Mouse (Mus musculus) forebrain, embryonic 10.5 days (tissue): ENCODE data around the gene Gria2. TPM values are rescaled to one million over a fixed set of nuclear protein-coding genes. Genes with fewer than 3 reads are reported as not detected.

ENCODE experiments used
- DNase-seq: peaks from one replicate; pipeline ENCODE4 v3.0.0-alpha.2; 2017; ENCODE audit warnings: low spot score; ENCODE audit errors: extremely low spot score
- H3K27ac ChIP-seq: fragments of 300-500 bp; sonication (generic); 2 replicates; pipeline ENCODE4 v1.5.1; 2016; ENCODE audit warnings: mild to moderate bottlenecking
- H3K27me3 ChIP-seq: fragments of 300-500 bp; sonication (generic); 2 replicates; pipeline ENCODE4 v1.6.1; 2016; ENCODE audit warnings: mild to moderate bottlenecking; ENCODE audit not compliant: poor library complexity, severe bottlenecking
- H3K36me3 ChIP-seq: fragments of 300-500 bp; sonication (generic); replicated peaks from 2 replicates; pipeline ENCODE4 v1.6.1; 2016; ENCODE audit warnings: mild to moderate bottlenecking, moderate library complexity
- H3K4me1 ChIP-seq: fragments of 300-500 bp; sonication (generic); 2 replicates; pipeline ENCODE4 v1.6.1; 2016
- H3K4me3 ChIP-seq: fragments of 300-500 bp; sonication (generic); 2 replicates; pipeline ENCODE4 v1.5.1; 2016; ENCODE audit warnings: mild to moderate bottlenecking, moderate library complexity
- H3K9me3 ChIP-seq: fragments of 300-500 bp; sonication (generic); 2 replicates; pipeline ENCODE4 v1.6.1; 2016; ENCODE audit warnings: mild to moderate bottlenecking, moderate library complexity
- WGBS: fragments of 180-500 bp; shearing (Covaris S2); methylation state at CpG from one replicate; pipeline ENCODE4 v1.1.7; 2016; 5-methylcytosine and 5-hydroxymethylcytosine counted together
- polyA plus RNA-seq: library from polyadenylated mRNA; unstranded; fragments of >200 nt; fragmentation: Nextera tagmentation; extraction: Ambion mirVana; gene quantifications from 2 replicates; pipeline ENCODE4 v1.2.1, GENCODE M21; 2016

The Gria2 gene
- polyA plus RNA-seq, 1 experiment from 2014 or later, result 1.8 TPM

DNA sequence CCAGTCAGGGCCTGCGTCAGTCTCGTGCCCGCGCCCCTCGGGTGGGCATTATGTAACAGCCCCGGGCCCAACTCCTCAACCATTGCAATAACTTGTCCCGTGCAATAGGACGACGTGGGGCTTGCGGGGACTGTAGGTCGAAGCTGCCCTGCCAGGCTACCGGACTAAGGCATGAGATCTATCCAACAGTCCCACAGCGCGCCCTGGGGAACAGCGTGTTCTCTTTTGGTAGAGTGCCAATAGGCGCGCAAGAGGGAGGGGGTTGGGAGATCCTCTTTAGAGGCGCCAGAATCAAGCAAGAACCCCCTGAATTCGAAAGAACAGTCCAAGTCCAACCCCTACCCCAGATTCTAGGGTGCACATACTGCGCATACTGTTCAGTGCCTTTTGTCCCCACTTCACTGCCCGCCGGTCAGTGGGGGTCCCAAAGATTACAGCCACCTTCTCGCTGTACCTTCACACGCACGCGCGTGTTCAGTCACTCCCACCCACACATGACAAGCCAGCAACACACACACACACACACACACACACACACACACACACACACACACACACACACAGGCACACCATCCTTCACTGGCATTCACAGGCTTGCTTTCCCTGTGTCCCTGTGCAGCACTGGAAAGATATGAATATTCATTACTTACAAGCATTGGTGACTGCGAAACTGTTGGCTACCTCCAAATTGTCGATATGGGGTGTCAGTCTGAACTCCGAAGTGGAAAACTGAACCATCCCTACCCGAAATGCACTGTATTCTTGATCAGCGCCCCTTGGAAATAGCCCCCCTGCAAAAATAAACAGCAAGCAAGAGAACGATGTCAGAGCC, 1.4 kb downstream of the Gria2 start:
- H3K4me3 ChIP-seq, result peak overlapping the region; percentile 59

DNA sequence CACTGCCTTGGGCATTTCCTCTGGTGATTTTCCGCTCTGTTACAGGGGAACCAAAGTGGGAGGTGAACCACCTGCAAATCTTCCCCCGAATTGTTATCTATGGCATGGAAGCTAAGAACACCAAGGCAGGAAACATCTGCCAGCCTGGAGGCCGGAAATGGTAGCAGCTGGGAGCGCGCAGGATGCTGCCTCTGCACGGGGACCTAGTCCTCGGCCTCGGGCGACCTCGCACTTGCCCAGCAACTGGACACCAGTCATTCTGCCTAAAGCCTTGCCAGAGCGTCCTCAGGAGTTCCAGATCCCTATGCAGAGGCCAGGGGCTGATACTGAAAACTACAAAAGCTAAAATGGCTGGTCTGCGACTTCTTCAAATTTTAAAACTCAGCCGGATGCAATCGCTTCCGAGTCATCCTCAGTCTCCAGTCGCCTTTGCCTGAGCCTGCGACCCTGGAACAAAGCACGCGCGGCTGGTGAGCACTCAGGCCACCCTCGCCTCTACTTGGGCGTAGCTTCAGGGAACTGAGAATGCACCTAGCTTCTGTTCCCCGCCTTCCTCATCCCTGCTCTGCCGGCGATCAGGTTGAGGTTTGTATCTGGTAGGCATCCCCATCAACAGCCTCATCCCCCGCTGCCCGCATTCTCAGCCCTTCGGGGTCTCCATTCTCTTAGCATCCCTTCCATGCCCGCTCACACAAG, 2.2 kb downstream of the Gria2 start:
- peak; percentile 49 for DNase-seq
- H3K27me3 ChIP-seq, result peaks cover 53% of the 10 kb centered on the region
- H3K4me1 ChIP-seq, result peaks cover 34% of the 10 kb centered on the region
- peak overlapping the region; percentile 59 for H3K27ac ChIP-seq
- peak overlapping the region; percentile 59 for H3K4me3 ChIP-seq
- H3K9me3 ChIP-seq, result no peaks in the 10 kb centered on the region
- no peaks in the 10 kb centered on the region for H3K36me3 ChIP-seq
- 2% methylated on average over 29 of the region's 29 CpGs for WGBS

More for the DNA sequence above, 1.4 kb downstream of the Gria2 start:
- H3K4me1 ChIP-seq, result peaks cover 34% of the 10 kb centered on the region
- DNase-seq, result peak; percentile 14
- H3K36me3 ChIP-seq, result no peaks in the 10 kb centered on the region
- no peaks in the 10 kb centered on the region for H3K9me3 ChIP-seq
- H3K27ac ChIP-seq, result peak overlapping the region; percentile 59
- peaks cover 53% of the 10 kb centered on the region for H3K27me3 ChIP-seq
- WGBS, result 9% methylated on average over 33 of the region's 33 CpGs

GRCm38 (mm10) chr3:80797935-80798334, 4.7 kb downstream of the Gria2 start:
- Histone ChIP-seq H3K36me3 (no peaks in the 10 kb centered on the region), H3K9me3 (no peaks in the 10 kb centered on the region), H3K27me3 (peaks cover 47% of the 10 kb centered on the region), H3K4me3 (no peak overlapping the region), H3K27ac (no peak overlapping the region), H3K4me1 (peaks cover 30% of the 10 kb centered on the region)
- WGBS, result 70% methylated on average over 1 of the region's 1 CpGs
- no peak for DNase-seq

GRCm38 (mm10) chr3:80796764-80797163, 5.9 kb downstream of the Gria2 start:
- Histone ChIP-seq H3K4me3 (no peak overlapping the region), H3K9me3 (no peaks in the 10 kb centered on the region), H3K4me1 (peaks cover 19% of the 10 kb centered on the region), H3K27me3 (peaks cover 35% of the 10 kb centered on the region), H3K27ac (no peak overlapping the region), H3K36me3 (no peaks in the 10 kb centered on the region)
- no peak for DNase-seq

DNA sequence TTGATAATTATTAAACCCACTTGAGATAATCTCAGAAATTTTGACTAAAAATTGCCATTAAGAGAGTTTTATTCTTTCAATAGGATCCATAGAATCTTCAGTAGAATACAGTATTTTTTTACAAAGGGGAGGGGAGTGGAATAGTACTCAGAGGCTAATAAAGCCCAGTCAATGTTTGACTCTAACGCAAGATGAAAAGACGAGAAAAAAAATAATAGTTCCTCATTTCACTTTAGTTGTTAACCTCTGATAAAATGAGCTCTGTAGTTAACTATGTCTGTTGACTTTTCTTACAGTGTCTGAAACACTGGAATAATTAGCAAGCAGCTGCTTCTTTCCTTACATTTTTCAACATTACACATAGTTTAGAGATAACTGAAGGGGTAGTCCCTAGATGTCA, 7.4 kb downstream of the Gria2 start:
- peaks cover 20% of the 10 kb centered on the region for H3K27me3 ChIP-seq
- H3K27ac ChIP-seq, result no peak overlapping the region
- H3K36me3 ChIP-seq, result no peaks in the 10 kb centered on the region
- peaks cover 4% of the 10 kb centered on the region for H3K4me1 ChIP-seq
- H3K9me3 ChIP-seq, result no peaks in the 10 kb centered on the region
- no peak overlapping the region for H3K4me3 ChIP-seq
- DNase-seq, result no peak
- WGBS, result 94% methylated on average over 2 of the region's 2 CpGs

GRCm38 (mm10) chr3:80787116-80787744, 15.4 kb downstream of the Gria2 start:
- no peaks in the 10 kb centered on the region for H3K27me3 ChIP-seq
- WGBS, result 93% methylated on average over 3 of the region's 3 CpGs
- no peaks in the 10 kb centered on the region for H3K36me3 ChIP-seq
- no peak overlapping the region for H3K27ac ChIP-seq
- DNase-seq, result no peak
- H3K9me3 ChIP-seq, result no peaks in the 10 kb centered on the region
- H3K4me3 ChIP-seq, result no peak overlapping the region
- H3K4me1 ChIP-seq, result no peaks in the 10 kb centered on the region

DNA sequence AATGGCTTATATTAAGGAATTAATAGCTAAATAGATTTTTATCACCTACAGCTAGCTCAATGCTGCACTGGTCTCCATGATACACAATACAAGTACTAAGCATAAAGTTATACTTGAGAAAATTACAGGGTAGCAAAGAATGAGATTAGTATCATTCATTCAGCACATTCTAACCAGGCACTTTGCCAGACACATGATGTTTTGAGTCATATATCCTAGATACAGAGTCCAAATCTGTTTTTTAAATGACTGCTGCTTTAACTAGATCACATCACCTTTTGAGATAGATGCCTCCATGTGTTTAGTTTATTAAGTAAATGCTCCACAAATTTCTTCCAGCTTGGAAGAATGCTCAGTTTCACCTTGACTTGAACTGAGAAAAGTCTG, 21.5 kb downstream of the Gria2 start:
- no peaks in the 10 kb centered on the region for H3K4me1 ChIP-seq

DNA sequence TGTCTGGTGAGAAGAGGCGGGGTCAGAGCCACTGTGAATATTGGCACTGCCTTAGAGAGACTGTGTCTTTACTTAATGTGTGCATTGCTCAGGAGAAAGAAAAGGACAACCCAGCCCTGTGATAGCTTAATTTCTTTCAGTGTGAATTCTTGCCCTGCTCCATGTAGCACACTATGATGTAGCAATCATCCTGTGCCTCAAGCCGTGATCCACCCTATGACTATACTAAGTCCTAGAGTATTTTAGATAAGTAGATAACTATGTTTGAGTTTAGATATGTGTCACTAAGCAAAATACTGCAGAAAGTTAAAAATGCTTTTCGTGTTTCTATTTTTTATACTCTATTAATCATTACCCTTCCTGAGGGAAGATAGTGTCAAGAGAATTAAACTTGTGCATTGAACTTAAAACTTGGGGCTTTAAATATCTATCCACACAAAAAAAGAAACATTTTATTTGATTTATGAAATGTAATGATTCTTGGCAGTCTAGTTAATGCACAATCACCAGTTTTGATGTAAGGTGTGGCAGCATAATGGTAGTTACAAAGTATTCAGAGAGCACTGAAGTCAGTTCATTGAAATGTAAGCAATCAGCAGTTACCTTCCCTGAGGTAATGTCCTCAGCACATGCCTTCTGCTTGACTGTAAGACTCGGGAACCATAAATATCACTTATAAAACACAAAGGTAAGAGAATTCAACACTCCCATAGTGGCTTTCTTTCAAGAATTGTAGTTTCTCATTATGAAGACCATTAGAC, 22.1 kb downstream of the Gria2 start:
- no peaks in the 10 kb centered on the region for H3K4me1 ChIP-seq
- no peak overlapping the region for H3K27ac ChIP-seq
- H3K4me3 ChIP-seq, result no peak overlapping the region
- no peaks in the 10 kb centered on the region for H3K36me3 ChIP-seq
- no peak for DNase-seq
- H3K9me3 ChIP-seq, result no peaks in the 10 kb centered on the region
- 87% methylated on average over 4 of the region's 4 CpGs for WGBS
- H3K27me3 ChIP-seq, result no peaks in the 10 kb centered on the region

More for the DNA sequence above, 21.5 kb downstream of the Gria2 start:
- no peak for DNase-seq
- H3K9me3 ChIP-seq, result no peaks in the 10 kb centered on the region
- H3K27me3 ChIP-seq, result no peaks in the 10 kb centered on the region
- H3K36me3 ChIP-seq, result no peaks in the 10 kb centered on the region
- H3K4me3 ChIP-seq, result no peak overlapping the region
- H3K27ac ChIP-seq, result no peak overlapping the region

- Histone ChIP-seq H3K27ac (no peak overlapping the region), H3K9me3 (no peaks in the 10 kb centered on the region), H3K36me3 (no peaks in the 10 kb centered on the region), H3K4me1 (no peaks in the 10 kb centered on the region), H3K4me3 (no peak overlapping the region), H3K27me3 (no peaks in the 10 kb centered on the region)
- DNase-seq, result no peak
- 80% methylated on average over 2 of the region's 2 CpGs for WGBS
These were observed 26.0 kb downstream of the Gria2 start for GRCm38 (mm10) chr3:80776628-80777027.

DNA sequence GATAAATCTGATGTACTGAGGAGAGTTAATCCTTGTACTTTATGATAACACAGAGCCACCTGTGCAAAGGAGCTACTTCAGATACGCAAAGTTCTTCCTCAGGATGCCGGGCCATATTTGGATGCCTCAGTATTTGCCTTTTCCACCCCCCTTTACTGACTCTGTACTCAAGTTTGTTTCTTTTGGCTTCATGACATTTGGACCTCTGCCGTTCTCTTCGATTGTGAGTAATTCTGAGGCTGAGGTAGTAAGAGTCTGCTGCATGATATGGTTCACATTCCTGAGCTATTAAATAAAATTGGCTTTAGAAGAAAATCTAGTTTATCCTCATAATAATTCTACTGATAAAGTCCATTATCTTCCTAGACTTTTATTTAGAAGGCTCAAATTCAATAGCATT, 26.7 kb downstream of the Gria2 start:
- no peaks in the 10 kb centered on the region for H3K9me3 ChIP-seq
- H3K27ac ChIP-seq, result no peak overlapping the region
- 90% methylated on average over 4 of the region's 4 CpGs for WGBS
- no peaks in the 10 kb centered on the region for H3K36me3 ChIP-seq
- no peak for DNase-seq
- no peak overlapping the region for H3K4me3 ChIP-seq
- no peaks in the 10 kb centered on the region for H3K27me3 ChIP-seq
- no peaks in the 10 kb centered on the region for H3K4me1 ChIP-seq

GRCm38 (mm10) chr3:80774005-80774764, 28.4 kb downstream of the Gria2 start:
- Histone ChIP-seq H3K4me3 (no peak overlapping the region), H3K27me3 (no peaks in the 10 kb centered on the region), H3K27ac (no peak overlapping the region), H3K9me3 (no peaks in the 10 kb centered on the region), H3K4me1 (no peaks in the 10 kb centered on the region), H3K36me3 (no peaks in the 10 kb centered on the region)
- DNase-seq, result no peak
- 88% methylated on average over 4 of the region's 4 CpGs for WGBS

DNA sequence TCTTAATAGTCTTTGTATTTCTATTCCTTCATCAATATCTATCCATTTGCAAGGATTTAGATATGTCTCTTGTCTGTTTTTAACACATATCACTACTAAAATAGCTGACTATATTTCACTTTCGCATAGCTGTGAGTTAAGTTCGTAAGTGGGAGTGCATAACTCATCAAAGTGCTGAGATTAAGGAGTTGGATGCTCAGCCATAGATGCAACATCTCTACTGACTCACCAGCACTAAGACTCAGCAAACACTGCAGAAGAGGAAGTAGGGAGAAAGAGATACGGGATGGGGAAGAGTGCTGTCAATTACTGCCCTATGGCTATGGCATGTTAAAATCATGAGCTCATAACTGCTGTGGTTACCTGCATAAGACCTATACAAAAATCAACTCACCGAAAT, 29.4 kb downstream of the Gria2 start:
- 92% methylated on average over 4 of the region's 4 CpGs for WGBS
- Histone ChIP-seq H3K27me3 (no peaks in the 10 kb centered on the region), H3K9me3 (no peaks in the 10 kb centered on the region), H3K4me3 (no peak overlapping the region), H3K4me1 (no peaks in the 10 kb centered on the region), H3K27ac (no peak overlapping the region), H3K36me3 (no peaks in the 10 kb centered on the region)
- no peak for DNase-seq
